Mouse (Mus musculus) megakaryocyte, embryonic 14.5 days (primary cell): ENCODE results near the gene Clec2e. TPM values are rescaled to one million over a fixed set of nuclear protein-coding genes. Genes with fewer than 3 reads are reported as not detected.
"Not testable (repeated sequence)": the region's sequence is repeated elsewhere in the genome, so short reads cannot be mapped to it uniquely, and the experiment has no call there.

Source experiments
- H3K27me3 ChIP-seq: replicated peaks from 2 replicates; pipeline ENCODE3; 2012; ENCODE audit warnings: inconsistent platforms
- H3K36me3 ChIP-seq: replicated peaks from 2 replicates; pipeline ENCODE3; 2012; ENCODE audit warnings: low read length, inconsistent platforms, mixed read lengths
- H3K4me1 ChIP-seq: 2 replicates; pipeline ENCODE4 v1.6.1; 2012; ENCODE audit warnings: inconsistent platforms
- H3K4me3 ChIP-seq: replicated peaks from 2 replicates; pipeline ENCODE3; 2012; ENCODE audit warnings: moderate library complexity, mild to moderate bottlenecking, inconsistent platforms
- H3K9me3 ChIP-seq: 2 replicates; pipeline ENCODE4 v1.6.1; 2012; ENCODE audit warnings: inconsistent platforms
- FLI1 ChIP-seq: IDR thresholded peaks from 2 replicates; pipeline ENCODE4 v1.6.1; 2012; ENCODE audit warnings: low read length, inconsistent platforms, mixed read lengths
- GATA1 ChIP-seq: IDR thresholded peaks from 3 replicates; pipeline ENCODE4 v1.6.1; 2012; ENCODE audit warnings: mixed read lengths, low read length, inconsistent platforms, borderline replicate concordance
- polyA plus RNA-seq: library from polyadenylated mRNA; stranded (reverse); fragments of >175 nt; gene quantifications from 2 replicates; pipeline ENCODE4 v1.2.3, GENCODE M21; 2012; ENCODE audit warnings: low replicate concordance; ENCODE audit not compliant: insufficient read depth

The Clec2e gene
- polyA plus RNA-seq, 1 experiment, result not detected

DNA sequence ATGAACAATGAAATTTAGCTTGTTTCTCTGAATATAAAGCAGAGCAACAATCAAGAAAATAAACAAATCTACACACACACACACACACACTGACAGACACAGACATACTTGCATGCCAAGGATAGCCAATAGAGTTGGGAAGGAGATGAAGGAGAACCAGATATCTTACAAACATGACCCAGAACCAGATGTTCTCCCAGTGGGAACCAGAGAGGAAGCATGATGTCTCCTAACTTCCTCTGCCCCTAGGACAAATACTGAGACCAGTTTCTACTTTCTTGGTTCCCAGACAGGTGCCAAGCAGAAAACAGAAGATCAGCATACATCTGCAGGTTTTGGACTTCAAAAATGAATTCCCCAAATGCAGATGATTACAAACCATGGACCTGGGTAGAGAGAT is 7.2 kb upstream of the Clec2e start:
- peaks cover 5% of the 10 kb centered on the region for H3K9me3 ChIP-seq
- peaks cover 51% of the 10 kb centered on the region for H3K4me1 ChIP-seq
- H3K36me3 ChIP-seq, result peaks cover 5% of the 10 kb centered on the region
- TF ChIP-seq FLI1 (no peak), GATA1 (no peak)
- H3K27me3 ChIP-seq, result no peaks in the 10 kb centered on the region
- no peak overlapping the region for H3K4me3 ChIP-seq

DNA sequence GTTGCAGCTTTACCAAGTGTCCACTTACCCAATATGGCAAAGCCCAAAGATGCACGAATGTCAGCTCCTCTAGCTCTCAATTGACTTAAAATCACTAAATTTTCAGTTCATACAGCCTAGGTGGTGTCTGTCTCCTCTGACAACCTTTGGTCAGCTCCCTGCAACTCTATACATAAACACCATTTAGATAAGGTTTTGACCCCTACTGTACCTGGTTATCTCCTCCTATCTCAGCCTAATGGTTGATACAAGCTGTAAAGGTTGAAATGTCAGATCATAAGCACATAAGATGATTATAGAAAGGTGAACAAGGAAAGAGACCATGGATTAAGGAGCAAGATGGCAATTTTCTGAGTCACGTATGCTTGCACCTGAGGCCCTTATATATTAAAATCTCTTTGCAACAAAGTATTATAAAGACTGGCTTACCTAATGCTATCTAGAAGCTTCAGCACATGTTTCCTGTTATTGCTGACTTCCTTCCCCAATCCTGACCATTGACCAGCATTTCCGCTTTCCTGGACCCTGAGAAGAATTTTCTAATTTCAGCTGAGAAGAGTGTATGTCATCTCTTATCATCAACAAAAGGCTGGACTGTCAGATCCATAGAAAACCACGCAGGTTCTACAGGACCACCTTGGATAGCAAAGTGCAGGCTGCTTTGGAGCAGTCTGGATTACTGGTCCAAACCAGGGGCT is 2.3 kb upstream of the Clec2e start:
- TF ChIP-seq FLI1 (no peak), GATA1 (no peak)
- Histone ChIP-seq H3K4me1 (peaks cover 26% of the 10 kb centered on the region), H3K9me3 (peaks cover 5% of the 10 kb centered on the region), H3K4me3 (no peak overlapping the region), H3K36me3 (peaks cover 5% of the 10 kb centered on the region), H3K27me3 (no peaks in the 10 kb centered on the region)

DNA sequence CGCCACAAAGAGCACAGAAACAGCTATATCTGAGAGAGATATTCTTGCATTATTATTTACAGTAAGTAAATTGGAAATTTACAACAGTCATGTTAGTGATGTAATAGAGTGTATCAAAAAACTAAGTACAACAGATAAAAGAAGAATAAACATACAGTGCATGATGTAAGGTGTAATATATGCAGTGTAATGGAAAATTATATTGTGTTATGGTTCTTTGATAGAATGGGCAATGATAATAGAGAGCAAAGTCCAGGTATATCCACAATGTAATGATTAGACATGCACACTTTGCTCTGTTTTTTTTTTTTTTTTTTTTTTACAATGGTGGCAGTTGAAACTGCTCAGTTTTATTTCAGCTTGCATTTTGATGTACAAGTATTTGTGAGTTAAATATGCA is 891 bp upstream of the Clec2e start:
- TF ChIP-seq FLI1 (no peak), GATA1 (no peak)
- no peaks in the 10 kb centered on the region for H3K27me3 ChIP-seq
- no peak overlapping the region for H3K4me3 ChIP-seq
- peaks cover 5% of the 10 kb centered on the region for H3K9me3 ChIP-seq
- H3K36me3 ChIP-seq, result peaks cover 5% of the 10 kb centered on the region
- H3K4me1 ChIP-seq, result peaks cover 34% of the 10 kb centered on the region

DNA sequence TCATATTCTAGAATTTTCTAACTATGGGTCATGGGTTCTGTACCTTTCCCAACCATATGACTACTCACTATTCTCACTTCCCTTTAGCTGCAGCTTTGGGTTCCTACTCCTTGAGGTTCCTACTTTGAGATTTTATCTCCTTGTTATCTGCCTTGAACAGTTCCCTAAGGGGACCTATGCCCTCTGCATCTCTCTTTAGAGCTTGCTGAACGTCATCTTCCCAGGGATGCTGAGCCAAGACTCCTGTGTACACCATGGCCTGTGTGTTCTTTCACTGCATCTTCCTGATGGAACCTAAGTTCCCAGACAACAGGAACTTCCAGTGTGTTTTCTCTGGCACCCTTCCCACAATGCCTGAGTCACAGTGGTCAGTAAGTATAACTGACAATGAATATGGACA is 2.8 kb downstream of the Clec2e start:
- Histone ChIP-seq H3K4me3 (no peak overlapping the region), H3K9me3 (no peaks in the 10 kb centered on the region), H3K4me1 (peaks cover 39% of the 10 kb centered on the region), H3K27me3 (no peaks in the 10 kb centered on the region), H3K36me3 (no peaks in the 10 kb centered on the region)
- TF ChIP-seq FLI1 (no peak), GATA1 (no peak)

DNA sequence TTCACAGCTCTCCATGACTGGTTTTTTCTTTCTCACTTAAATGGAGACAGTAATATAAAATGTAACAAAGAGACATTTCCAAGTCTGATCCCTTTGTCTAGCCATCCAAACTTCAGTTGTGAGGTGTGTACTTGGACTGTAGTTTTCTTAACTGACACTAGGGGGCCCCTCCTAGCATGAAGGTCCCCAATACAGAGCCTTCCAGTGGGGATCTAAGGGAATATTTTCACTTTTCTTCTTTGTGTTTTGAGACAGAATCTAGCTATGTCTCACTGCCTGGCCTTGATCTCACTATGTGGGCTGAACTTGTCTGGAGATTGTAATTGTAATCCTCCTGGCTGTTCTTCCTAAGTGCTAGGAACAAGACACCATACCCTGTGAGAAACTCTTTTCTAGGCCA is 5.5 kb downstream of the Clec2e start:
- no peak for TF ChIP-seq FLI1
- no peak for TF ChIP-seq GATA1
- Histone ChIP-seq H3K27me3 (no peaks in the 10 kb centered on the region), H3K36me3 (peaks cover 3% of the 10 kb centered on the region), H3K4me3 (no peak overlapping the region), H3K9me3 (no peaks in the 10 kb centered on the region), H3K4me1 (peaks cover 32% of the 10 kb centered on the region)

DNA sequence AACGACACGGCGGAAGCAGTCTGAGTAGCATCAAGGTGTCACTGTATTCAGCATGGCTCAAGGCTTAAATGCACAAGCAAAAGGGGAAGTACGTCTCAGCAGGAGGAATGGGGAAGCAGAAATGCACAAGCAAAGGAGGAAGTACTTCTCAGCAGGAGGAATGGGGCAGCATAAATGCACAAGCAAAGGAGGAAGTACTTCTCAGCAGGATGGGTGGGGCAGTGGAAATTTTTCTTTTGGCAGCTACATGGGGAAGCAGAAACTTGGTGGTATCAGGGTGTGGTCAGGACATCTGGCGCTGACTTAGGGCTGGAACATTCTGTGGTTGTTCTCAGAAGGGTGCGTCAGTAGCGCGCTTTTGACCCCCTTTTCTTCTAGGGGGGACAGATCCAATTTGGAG is 12.1 kb downstream of the Clec2e start:
- not testable (repeated sequence) for H3K4me1 ChIP-seq, H3K36me3 ChIP-seq, H3K27me3 ChIP-seq, H3K9me3 ChIP-seq, H3K4me3 ChIP-seq

DNA sequence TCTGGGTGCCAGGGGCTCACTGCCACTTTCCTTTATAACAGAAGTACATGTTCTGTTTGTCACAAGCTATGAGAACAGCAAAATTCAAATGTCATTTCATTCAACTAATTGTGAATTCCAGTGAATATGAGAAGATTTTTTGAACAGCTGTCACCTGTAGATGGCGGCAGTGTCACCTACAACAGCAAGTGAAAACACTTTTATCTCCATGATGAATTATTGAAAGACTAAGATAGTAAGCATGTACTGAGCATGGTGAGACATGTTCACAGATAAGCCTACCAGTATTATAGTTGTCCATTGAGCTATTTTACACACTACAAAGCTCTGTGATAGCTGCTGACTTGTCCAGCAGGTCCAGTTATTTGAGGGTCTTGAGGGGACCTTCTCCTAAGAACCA is 12.6 kb downstream of the Clec2e start:
- no peaks in the 10 kb centered on the region for H3K27me3 ChIP-seq
- H3K4me3 ChIP-seq, result no peak overlapping the region
- H3K4me1 ChIP-seq, result no peaks in the 10 kb centered on the region; the same call in 1 of the 2 replicates
- H3K9me3 ChIP-seq, result no peaks in the 10 kb centered on the region
- H3K36me3 ChIP-seq, result peaks cover 3% of the 10 kb centered on the region
- no peak for TF ChIP-seq GATA1
- no peak for TF ChIP-seq FLI1

DNA sequence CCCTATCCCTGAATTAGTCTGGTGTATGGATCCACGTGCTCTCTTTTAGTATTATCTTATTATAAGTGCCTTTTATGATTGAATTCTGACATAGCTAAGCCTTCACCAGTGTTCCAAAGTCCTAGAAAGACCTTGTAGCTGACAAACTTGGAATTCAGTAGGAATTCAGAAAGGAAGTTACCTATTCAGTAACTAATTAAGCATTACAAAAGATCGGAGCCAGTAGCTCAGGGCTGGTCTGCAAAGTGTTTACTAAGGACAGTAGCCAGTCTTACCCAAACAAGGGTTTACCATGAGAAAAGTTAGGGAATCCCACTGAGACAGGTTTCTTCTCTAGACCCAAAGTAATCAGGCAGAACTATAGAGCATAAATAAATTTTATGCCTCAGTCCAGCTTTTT is 14.7 kb downstream of the Clec2e start:
- H3K36me3 ChIP-seq, H3K4me3 ChIP-seq, H3K9me3 ChIP-seq, H3K4me1 ChIP-seq, H3K27me3 ChIP-seq: not testable (repeated sequence)

DNA sequence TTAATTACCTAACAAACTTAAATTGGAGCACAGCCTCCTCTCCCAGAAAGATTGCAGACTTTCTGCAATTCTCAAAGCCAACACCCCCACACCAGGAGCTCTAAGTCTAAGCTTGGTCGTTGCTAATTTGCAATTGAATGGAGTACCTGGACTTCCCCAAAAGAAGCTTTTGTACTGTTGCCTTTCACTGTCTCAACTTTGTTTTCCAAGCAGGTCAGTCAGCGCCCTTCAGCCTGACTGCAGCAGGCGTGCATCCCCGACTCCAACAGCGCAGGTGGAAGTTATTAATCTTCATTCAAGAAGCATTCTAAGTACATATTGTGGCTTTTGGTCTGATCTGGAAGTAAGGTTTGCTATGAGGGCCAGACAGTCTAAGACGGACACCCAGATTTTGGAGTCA is 15.6 kb downstream of the Clec2e start:
- no peak overlapping the region for H3K4me3 ChIP-seq
- no peaks in the 10 kb centered on the region; the same call in 1 of the 2 replicates for H3K4me1 ChIP-seq
- H3K27me3 ChIP-seq, result no peaks in the 10 kb centered on the region
- no peaks in the 10 kb centered on the region for H3K9me3 ChIP-seq
- no peaks in the 10 kb centered on the region for H3K36me3 ChIP-seq
- TF ChIP-seq FLI1, result no peak
- no peak for TF ChIP-seq GATA1

DNA sequence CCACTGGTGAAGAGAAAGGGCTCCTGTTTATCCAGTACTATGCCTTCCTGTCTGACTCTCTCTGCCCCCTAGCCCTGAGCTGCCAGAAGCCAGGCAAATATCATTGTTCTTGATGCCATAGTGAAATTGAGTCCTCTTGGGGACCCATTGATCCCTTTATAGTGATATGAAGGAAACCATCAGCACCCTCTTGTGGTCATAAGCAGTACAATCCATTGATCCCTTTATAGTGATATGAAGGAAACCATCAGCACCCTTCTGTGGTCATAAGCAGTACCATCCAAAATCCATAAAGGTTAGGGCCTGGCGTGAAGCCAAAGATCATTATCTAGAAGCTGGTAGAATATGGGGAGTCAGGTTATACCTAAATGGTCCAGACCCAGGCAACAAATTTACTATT is 33.7 kb downstream of the Clec2e start:
- Histone ChIP-seq H3K36me3 (peaks cover 3% of the 10 kb centered on the region), H3K4me3 (no peak overlapping the region), H3K4me1 (peaks cover 10% of the 10 kb centered on the region; the same call in 1 of the 2 replicates), H3K27me3 (no peaks in the 10 kb centered on the region), H3K9me3 (peaks cover 5% of the 10 kb centered on the region; the same call in 1 of the 2 replicates)
- TF ChIP-seq FLI1 (no peak), GATA1 (no peak)

DNA sequence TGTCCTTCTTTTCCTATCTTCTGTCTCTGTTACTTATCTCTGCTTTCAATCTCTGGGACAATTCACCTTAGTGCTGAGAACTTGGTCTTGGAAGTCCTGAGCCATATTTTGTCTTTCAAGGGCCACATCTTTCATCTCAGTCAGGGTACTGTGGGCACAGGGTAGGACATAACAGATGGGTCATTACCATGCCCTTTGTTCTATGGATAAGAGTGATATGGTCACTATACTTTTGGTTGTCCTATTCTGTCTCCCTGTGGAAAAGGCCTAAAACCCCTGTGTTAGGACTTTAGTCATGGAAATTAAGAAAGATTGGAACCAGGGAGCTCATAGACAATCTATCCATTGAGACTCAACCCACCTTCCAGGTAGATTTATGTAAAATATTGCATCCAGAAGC is 34.2 kb downstream of the Clec2e start:
- TF ChIP-seq FLI1 (no peak), GATA1 (no peak)
- peaks cover 10% of the 10 kb centered on the region; the same call in 1 of the 2 replicates for H3K4me1 ChIP-seq
- peaks cover 5% of the 10 kb centered on the region; the same call in 1 of the 2 replicates for H3K9me3 ChIP-seq
- H3K36me3 ChIP-seq, result peaks cover 3% of the 10 kb centered on the region
- no peak overlapping the region for H3K4me3 ChIP-seq
- H3K27me3 ChIP-seq, result no peaks in the 10 kb centered on the region
